Mouse (Mus musculus) embryonic facial prominence, embryonic 13.5 days (tissue): Measurements from ENCODE around the gene Zbtb8a. TPM values are rescaled to one million over a fixed set of nuclear protein-coding genes. Genes with fewer than 3 reads are reported as not detected.
"Not testable (repeated sequence)": the region's sequence is repeated elsewhere in the genome, so short reads cannot be mapped to it uniquely, and the experiment has no call there.

Experiments
- ATAC-seq: fragments of 200-750 bp; cut with Nextera tagmentation; 2 replicates; pipeline ENCODE4 v1.8.0; 2017; ENCODE audit warnings: low read depth; ENCODE audit not compliant: insufficient number of reproducible peaks, insufficient read depth, low FRiP score, low TSS enrichment
- H3K27ac ChIP-seq: fragments of 300-500 bp; sonication (generic); 2 replicates; pipeline ENCODE4 v1.5.1; 2015; ENCODE audit warnings: moderate library complexity, mild to moderate bottlenecking, inconsistent platforms
- H3K27me3 ChIP-seq: fragments of 300-500 bp; sonication (generic); 2 replicates; pipeline ENCODE4 v1.6.1; 2015; ENCODE audit warnings: mild to moderate bottlenecking, inconsistent platforms
- H3K36me3 ChIP-seq: fragments of 300-500 bp; sonication (generic); 2 replicates; pipeline ENCODE4 v1.6.1; 2015; ENCODE audit warnings: mild to moderate bottlenecking, inconsistent platforms
- H3K4me1 ChIP-seq: fragments of 300-500 bp; sonication (generic); 2 replicates; pipeline ENCODE4 v1.6.1; 2015; ENCODE audit warnings: inconsistent platforms
- H3K4me2 ChIP-seq: fragments of 300-500 bp; sonication (generic); 2 replicates; pipeline ENCODE4 v1.6.1; 2015; ENCODE audit warnings: moderate library complexity, mild to moderate bottlenecking, inconsistent platforms
- H3K4me3 ChIP-seq: fragments of 300-500 bp; sonication (generic); 2 replicates; pipeline ENCODE4 v1.5.1; 2015; ENCODE audit warnings: mild to moderate bottlenecking, inconsistent platforms
- H3K9ac ChIP-seq: fragments of 300-500 bp; sonication (generic); 2 replicates; pipeline ENCODE4 v1.6.1; 2015; ENCODE audit warnings: mild to moderate bottlenecking, inconsistent platforms
- H3K9me3 ChIP-seq: fragments of 300-500 bp; sonication (generic); 2 replicates; pipeline ENCODE4 v1.6.1; 2016; ENCODE audit warnings: inconsistent platforms
- WGBS: fragments of 180-500 bp; shearing (Covaris S2); methylation state at CpG from one replicate; pipeline ENCODE4 v1.1.7; 2015; ENCODE audit warnings: mixed read lengths; 5-methylcytosine and 5-hydroxymethylcytosine counted together
- polyA plus RNA-seq: library from polyadenylated mRNA; unstranded; fragments of >200 nt; fragmentation: Nextera tagmentation; extraction: Ambion mirVana; gene quantifications from 2 replicates; pipeline ENCODE4 v1.2.1, GENCODE M21; 2015

Zbtb8a gene
- 13.6 and 14.2 TPM in 2 replicates for polyA plus RNA-seq

GRCm38 (mm10) chr4:129377601-129378390 lies at the start of gene Zbtb8a:
TSS of gene Zbtb8a (minus strand) at chr4:129378116.
- peak within 1 kb of the TSS; percentile 83 for H3K27ac ChIP-seq
- H3K36me3 ChIP-seq: no peaks in the 10 kb centered on the region
- peak within 1 kb of the TSS; percentile 73 for H3K4me3 ChIP-seq
- H3K27me3 ChIP-seq: peaks cover 26% of the 10 kb centered on the region
- H3K4me1 ChIP-seq: peaks cover 11% of the 10 kb centered on the region
- ATAC-seq: peak; percentile 74
- WGBS: 1% methylated on average over 52 of the region's 65 CpGs
- H3K4me2 ChIP-seq: peak within 1 kb of the TSS; percentile 77
- peak within 1 kb of the TSS; percentile 88 for H3K9ac ChIP-seq
- no peaks in the 10 kb centered on the region for H3K9me3 ChIP-seq

DNA sequence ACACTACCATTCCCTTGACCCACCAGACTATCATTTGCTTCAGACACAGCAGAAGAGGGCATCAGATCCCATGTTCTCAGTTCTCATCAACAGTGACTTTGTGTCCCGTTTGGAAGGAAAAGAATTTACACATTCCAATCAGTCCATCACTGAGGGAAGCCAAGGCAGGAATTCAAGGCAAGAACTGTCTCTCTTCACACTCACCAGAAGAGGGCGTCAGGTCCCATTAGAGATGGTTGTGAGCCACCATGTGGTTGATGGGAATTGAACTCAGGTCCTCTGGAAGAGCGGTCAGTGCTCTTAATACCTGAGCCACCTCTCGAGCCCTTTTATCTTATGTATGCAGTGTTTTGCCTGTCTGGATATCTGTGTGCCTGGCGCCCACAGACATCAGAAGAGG lies 40.4 kb upstream of the Zbtb8a start:
- no peak overlapping the region for H3K4me3 ChIP-seq
- no peaks in the 10 kb centered on the region for H3K4me1 ChIP-seq
- no peaks in the 10 kb centered on the region for H3K27me3 ChIP-seq
- H3K4me2 ChIP-seq: no peak overlapping the region
- H3K36me3 ChIP-seq: no peaks in the 10 kb centered on the region
- no peak for ATAC-seq
- H3K27ac ChIP-seq: no peak overlapping the region
- H3K9me3 ChIP-seq: no peaks in the 10 kb centered on the region
- H3K9ac ChIP-seq: no peak overlapping the region
- 69% methylated on average over 5 of the region's 5 CpGs for WGBS

DNA sequence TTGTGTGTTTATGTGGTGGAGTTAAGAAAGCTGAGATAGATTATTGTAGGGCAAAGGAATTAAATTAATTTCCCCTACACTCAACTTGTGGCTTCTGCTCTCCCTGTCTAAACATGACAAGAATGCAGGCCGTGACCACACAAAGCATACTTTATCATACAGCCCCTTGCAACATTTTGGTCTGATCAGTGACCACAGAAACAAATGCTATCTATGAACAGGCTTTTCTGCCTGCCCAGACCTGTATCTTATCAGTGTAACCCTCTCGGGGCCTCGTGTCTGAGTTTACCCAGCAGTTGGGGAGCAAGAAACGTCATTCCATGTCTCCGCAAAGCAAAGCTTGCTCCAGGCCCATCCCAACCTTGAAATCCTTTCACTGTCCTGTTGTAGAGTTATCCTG lies 38.6 kb upstream of the Zbtb8a start:
- WGBS: 47% methylated on average over 5 of the region's 5 CpGs
- Histone ChIP-seq H3K36me3 (no peaks in the 10 kb centered on the region), H3K9ac (no peak overlapping the region), H3K9me3 (no peaks in the 10 kb centered on the region), H3K27me3 (no peaks in the 10 kb centered on the region), H3K4me3 (no peak overlapping the region), H3K4me1 (no peaks in the 10 kb centered on the region), H3K27ac (no peak overlapping the region), H3K4me2 (no peak overlapping the region)
- ATAC-seq: no peak

DNA sequence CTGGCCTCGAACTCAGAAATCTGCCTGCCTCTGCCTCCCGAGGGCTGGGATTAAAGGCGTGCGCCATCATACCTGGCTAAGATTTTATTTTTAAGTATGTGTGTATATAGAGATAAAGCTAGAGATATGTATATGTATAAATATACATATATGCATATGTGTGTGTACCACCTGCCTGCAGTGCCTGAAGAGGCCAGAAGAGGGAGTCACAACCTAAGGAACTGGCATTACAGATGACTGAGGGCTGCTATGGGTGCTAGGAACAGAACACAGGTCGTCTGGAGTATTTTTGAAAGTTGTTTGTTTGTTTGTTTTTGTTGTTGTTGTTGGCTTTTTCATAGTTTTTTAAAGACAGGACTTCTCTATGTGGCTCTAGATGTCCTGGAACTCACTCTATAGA lies 38.0 kb upstream of the Zbtb8a start:
- no peak overlapping the region for H3K9ac ChIP-seq
- ATAC-seq: no peak
- H3K27ac ChIP-seq: 0 out of 2 replicates have a peak overlapping the region, but pooled peaks have one; percentile 7
- no peaks in the 10 kb centered on the region for H3K4me1 ChIP-seq
- no peaks in the 10 kb centered on the region for H3K9me3 ChIP-seq
- no peak overlapping the region for H3K4me3 ChIP-seq
- H3K4me2 ChIP-seq: no peak overlapping the region
- no peaks in the 10 kb centered on the region for H3K36me3 ChIP-seq
- WGBS: 93% methylated on average over 5 of the region's 5 CpGs
- no peaks in the 10 kb centered on the region for H3K27me3 ChIP-seq

DNA sequence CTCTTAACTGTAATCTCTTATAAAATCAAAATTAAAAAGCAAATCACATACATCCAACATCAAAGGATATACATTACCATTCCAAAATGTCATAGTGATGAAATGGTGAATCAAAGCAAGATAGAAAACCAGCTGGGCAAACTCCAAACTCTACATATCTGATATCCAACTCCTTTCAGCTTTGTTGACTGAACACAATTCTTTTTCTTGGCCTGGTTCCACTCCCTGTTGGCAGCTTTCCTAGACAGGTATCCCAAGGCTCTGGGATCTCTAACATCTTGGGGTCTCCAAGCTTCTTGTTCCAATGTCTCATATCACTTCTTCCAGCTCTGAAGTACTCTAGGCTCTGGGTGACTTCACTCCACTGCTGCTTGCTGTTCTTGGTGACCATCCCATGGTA lies 33.1 kb upstream of the Zbtb8a start:
- Histone ChIP-seq H3K27ac (no peak overlapping the region), H3K36me3 (no peaks in the 10 kb centered on the region), H3K4me3 (no peak overlapping the region), H3K4me1 (peaks cover 9% of the 10 kb centered on the region; the same call in 1 of the 2 replicates), H3K9ac (no peak overlapping the region), H3K4me2 (no peak overlapping the region), H3K27me3 (no peaks in the 10 kb centered on the region), H3K9me3 (no peaks in the 10 kb centered on the region)
- ATAC-seq: no peak

DNA sequence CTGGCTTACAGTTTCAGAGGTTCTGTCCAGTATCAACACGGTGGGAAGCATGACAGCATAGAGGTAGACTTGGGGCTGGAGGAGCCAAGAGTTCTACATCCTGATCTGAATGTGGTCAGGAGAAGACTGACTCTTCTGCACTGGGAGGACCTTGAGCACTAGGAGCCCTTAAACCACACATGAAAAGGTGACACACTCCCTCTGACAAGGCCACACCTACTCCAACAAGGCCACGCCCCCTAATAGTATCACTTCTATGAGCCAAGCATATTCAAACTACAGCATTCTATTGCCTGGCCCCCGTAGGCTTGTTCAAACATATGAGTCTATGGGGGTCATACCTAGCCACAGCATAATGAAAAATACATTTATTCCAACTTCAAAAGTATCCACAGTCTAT lies 32.6 kb upstream of the Zbtb8a start:
- H3K4me2 ChIP-seq, H3K9ac ChIP-seq, H3K9me3 ChIP-seq, ATAC-seq, H3K4me1 ChIP-seq, H3K27me3 ChIP-seq, H3K4me3 ChIP-seq, H3K36me3 ChIP-seq, H3K27ac ChIP-seq: not testable (repeated sequence)
- WGBS: 86% methylated on average over 3 of the region's 3 CpGs

DNA sequence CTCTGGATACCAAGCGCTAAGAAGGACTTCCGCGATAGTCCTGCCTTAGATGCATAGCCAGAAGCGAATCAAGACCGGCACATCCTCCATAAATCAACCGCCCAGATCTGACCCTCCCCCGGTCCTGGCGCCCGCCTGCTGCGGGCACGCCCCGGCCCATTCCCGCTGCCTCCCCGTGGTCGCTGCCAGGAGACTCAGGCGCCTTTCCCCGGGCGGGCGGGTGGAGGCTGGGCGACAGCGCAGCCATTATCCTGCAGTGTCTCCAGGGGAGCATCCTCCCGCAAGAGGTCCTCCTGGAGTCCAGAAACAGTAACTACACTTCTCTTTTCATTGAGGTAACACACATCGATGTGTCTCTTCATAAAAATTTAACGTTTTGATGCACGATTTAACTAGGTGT lies 28.5 kb upstream of the Zbtb8a start:
- peak overlapping the region; percentile 72 for H3K9ac ChIP-seq
- H3K36me3 ChIP-seq: no peaks in the 10 kb centered on the region
- no peaks in the 10 kb centered on the region for H3K9me3 ChIP-seq
- ATAC-seq: peak; percentile 62; the same call in 1 of the 2 replicates
- 4% methylated on average over 25 of the region's 25 CpGs for WGBS
- H3K27ac ChIP-seq: no peak overlapping the region
- peak overlapping the region; percentile 73 for H3K4me2 ChIP-seq
- H3K27me3 ChIP-seq: peaks cover 3% of the 10 kb centered on the region
- H3K4me1 ChIP-seq: peaks cover 9% of the 10 kb centered on the region; the same call in 1 of the 2 replicates
- H3K4me3 ChIP-seq: peak overlapping the region; percentile 43

DNA sequence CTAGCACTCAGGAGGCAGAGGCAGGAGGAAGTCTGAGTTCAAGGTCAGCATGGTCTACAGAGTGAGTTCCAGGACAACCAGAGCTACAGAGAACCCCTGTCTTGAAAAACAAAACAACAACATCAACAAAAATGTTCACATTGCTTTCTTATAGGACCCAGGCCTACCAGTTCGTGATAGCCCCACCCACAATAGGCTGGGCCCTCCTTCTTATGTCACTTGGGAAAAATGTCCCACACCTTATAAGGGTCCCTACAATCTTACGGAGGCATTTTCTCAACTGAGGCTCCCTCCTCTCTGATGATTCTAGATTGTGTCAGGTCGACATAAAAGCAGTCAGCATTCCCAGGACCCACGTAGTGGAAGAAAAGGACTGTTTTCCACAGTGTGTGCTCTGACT lies 21.9 kb upstream of the Zbtb8a start:
- Histone ChIP-seq H3K9ac (no peak overlapping the region), H3K36me3 (no peaks in the 10 kb centered on the region), H3K4me2 (no peak overlapping the region), H3K9me3 (no peaks in the 10 kb centered on the region), H3K27me3 (no peaks in the 10 kb centered on the region), H3K4me3 (no peak overlapping the region), H3K27ac (no peak overlapping the region), H3K4me1 (no peaks in the 10 kb centered on the region)
- no peak for ATAC-seq
- 76% methylated on average over 4 of the region's 4 CpGs for WGBS

DNA sequence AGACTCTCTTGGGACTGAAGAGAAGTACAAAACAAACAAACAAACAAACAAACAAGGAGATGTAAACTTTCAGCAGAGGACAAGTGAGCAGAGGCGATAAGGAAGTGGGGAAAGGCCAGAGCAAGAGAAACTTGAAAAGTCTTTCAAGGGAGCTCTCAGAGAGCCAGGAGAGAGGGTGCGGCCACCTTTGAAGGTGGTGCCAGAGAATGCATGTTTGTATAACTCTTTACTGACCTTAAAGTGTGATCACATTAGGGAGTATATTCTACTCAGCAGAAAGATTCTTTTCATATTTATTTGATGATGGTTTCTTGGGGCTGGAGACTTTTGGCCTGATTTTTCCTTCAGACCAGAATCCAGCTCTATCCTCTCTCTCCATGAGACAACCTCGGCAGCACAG lies 19.0 kb upstream of the Zbtb8a start:
- Histone ChIP-seq H3K4me1 (no peaks in the 10 kb centered on the region), H3K36me3 (no peaks in the 10 kb centered on the region), H3K9me3 (no peaks in the 10 kb centered on the region), H3K9ac (no peak overlapping the region), H3K4me3 (no peak overlapping the region), H3K4me2 (no peak overlapping the region), H3K27ac (no peak overlapping the region), H3K27me3 (no peaks in the 10 kb centered on the region)
- 81% methylated on average over 3 of the region's 3 CpGs for WGBS
- ATAC-seq: no peak

DNA sequence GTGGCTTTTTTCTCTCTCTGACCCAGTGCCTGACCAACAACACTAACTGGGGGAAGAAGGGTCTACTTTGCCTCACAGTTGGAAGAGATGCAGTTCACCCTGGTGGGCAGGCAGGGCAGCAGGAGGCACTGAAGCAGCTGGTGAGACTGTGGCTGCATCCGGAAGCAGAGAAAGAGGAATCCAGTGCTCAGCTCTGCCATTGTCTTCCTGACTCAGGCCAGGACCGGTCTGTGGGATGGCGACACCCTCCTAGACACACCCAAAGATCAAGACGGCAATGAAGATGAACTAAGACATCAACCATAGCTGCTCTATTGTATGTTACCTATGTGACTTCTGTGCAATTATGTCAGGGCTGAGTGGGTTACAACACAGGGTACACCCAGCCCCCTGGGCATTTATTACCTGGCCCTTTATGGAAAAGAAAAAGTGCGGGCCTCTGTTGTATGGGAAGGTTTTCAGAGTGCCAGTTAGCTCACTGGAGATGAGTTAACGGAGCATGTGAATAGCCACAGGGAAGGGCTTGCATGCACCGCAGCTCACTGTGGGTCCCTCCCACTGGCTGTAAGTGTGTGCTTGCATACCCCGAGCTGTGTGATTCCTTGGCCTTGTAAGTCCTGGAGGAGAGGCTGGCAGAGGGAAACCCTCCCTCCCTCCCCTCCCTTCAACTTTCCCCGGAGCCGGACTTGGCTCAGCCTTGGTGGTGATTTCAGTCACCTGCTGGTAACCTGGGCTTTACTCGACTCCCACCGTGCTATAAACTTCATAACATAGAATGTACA lies 16.4 kb upstream of the Zbtb8a start:
- no peaks in the 10 kb centered on the region for H3K36me3 ChIP-seq
- no peaks in the 10 kb centered on the region for H3K4me1 ChIP-seq
- ATAC-seq: no peak
- no peak overlapping the region for H3K4me3 ChIP-seq
- H3K27ac ChIP-seq: no peak overlapping the region
- no peak overlapping the region for H3K4me2 ChIP-seq
- no peaks in the 10 kb centered on the region for H3K9me3 ChIP-seq
- 52% methylated on average over 12 of the region's 12 CpGs for WGBS
- no peaks in the 10 kb centered on the region for H3K27me3 ChIP-seq
- H3K9ac ChIP-seq: no peak overlapping the region

GRCm38 (mm10) chr4:129390936-129391557 lies 13.1 kb upstream of the Zbtb8a start:
- Histone ChIP-seq H3K36me3 (no peaks in the 10 kb centered on the region), H3K4me3 (no peak overlapping the region), H3K9ac (no peak overlapping the region), H3K4me1 (no peaks in the 10 kb centered on the region), H3K9me3 (no peaks in the 10 kb centered on the region), H3K27ac (no peak overlapping the region), H3K4me2 (no peak overlapping the region), H3K27me3 (no peaks in the 10 kb centered on the region)
- no peak for ATAC-seq
- WGBS: 79% methylated on average over 7 of the region's 7 CpGs
